Mouse (Mus musculus): ENCODE data around the gene Rnase1.

- no peak for TF ChIP-seq CTCF (IDR thresholded peaks at IDR 0.05; ENCODE audit: control insufficient read depth, insufficient read depth, insufficient replicate concordance, low read depth, low read length)
- no peak for TF ChIP-seq POLR2A (IDR thresholded peaks at IDR 0.05; ENCODE audit: control insufficient read depth, low read depth, low read length)
Observed at GRCm38 (mm10) chr14:51142568-51142967, 4.0 kb downstream of the Rnase1 start.

Data from testis, adult 2 months (tissue).